Mouse (Mus musculus): ENCODE measurements at regions not wholly inside any gene's neighbourhood (a gene's known extent, or its start where the extent isn't known, plus 50 kb on each side); places are given as distances from the start of the nearest gene placed in this dataset.

GRCm38 (mm10) chr6:101949681-101950080 is 572.0 kb upstream of the Pdzrn3 start:
- TF ChIP-seq CTCF (IDR thresholded peaks at IDR 0.05; ENCODE audit: borderline replicate concordance, insufficient read depth, low read depth, low read length): no peak
- no peak for TF ChIP-seq POLR2A (IDR thresholded peaks at IDR 0.05; ENCODE audit: borderline replicate concordance, insufficient read depth, low read length)

Data from cerebellum, adult 2 months (tissue).